Mouse (Mus musculus) erythroblast, embryonic 14.5 days (primary cell): ENCODE data around the gene Bglap2.

Experiments used
- GATA1 ChIP-seq: IDR thresholded peaks from 2 replicates; pipeline ENCODE4 v1.6.1; 2012; ENCODE audit warnings: low read length, inconsistent platforms, mixed read lengths
- TAL1 ChIP-seq: IDR thresholded peaks from 3 replicates; pipeline ENCODE4 v1.6.1; 2012; ENCODE audit warnings: low read length, inconsistent platforms, mixed read lengths

DNA sequence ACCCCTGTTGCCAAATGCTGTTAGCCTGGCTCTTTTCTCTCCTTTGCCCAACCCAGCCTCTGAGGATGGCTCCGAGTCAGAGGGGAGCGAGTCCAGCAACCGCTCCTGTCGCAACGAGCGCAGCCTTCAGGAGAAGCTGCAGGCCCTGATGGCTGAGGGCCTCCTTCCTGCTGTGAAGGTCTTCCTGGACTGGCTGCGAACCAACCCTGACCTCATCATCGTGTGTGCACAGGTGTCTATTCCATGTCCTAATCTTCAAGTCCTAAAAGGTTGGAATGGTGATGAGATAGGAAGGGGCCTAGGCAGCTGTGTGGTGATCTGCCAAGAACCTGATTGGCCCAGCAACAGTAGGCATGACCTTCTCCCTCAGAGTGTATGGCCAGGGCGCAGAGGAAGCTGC lies 25.6 kb downstream of the Bglap2 start:
- TF ChIP-seq GATA1 (no peak), TAL1 (no peak)
